Mouse (Mus musculus) spleen, postnatal 14 days (tissue): ENCODE measurements at regions not wholly inside any gene's neighbourhood (a gene's known extent, or its start where the extent isn't known, plus 50 kb on each side); places are given as distances from the start of the nearest gene placed in this dataset.

Experiments
- DNase-seq, 2 experiments: peaks; one replicate each; pipeline ENCODE4 v3.0.0; 2021 to 2022; ENCODE audit warnings: low spot score in 2 of 2

DNA sequence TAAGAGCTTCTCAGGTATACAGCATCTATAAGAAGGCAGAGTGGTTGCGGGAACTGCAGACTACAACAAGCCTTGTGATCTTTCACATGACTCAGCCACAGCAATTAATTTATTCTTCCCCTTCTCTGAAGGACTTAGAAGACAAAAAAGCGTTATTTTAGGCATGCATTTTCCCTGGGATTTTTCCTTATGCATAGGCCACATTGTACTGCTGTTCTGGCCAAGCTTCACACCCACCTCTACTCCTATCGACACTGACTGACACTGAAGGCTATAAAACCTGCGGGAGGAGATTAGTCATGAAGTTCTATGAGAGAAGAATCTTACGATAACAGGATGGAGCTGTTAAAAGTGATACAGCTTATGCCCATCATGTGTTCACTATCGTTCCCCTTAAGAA is 441.9 kb downstream of the Tox3 start:
- no peak for DNase-seq

DNA sequence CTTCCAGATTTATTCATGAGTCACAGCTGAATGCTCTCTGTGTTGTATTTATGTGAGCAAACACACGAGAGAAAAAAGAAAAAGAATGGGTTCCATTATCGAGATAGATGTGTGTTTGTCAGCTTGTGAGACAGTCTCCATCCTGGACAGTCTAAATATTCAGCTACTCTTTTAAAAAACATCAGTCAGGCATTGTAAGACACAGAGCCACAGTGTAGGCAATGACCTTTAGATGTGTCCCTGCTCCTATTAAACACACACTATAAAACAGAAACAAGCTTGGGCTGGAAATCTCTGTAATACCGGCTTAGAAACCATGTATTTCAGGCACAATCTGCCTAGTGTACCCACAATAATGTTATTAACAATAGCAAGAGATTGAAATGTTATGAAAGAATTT is 442.6 kb downstream of the Tox3 start:
- DNase-seq = no peak

GRCm38 (mm10) chr8:89903346-89903745 is 444.8 kb downstream of the Tox3 start:
- DNase-seq = no peak

DNA sequence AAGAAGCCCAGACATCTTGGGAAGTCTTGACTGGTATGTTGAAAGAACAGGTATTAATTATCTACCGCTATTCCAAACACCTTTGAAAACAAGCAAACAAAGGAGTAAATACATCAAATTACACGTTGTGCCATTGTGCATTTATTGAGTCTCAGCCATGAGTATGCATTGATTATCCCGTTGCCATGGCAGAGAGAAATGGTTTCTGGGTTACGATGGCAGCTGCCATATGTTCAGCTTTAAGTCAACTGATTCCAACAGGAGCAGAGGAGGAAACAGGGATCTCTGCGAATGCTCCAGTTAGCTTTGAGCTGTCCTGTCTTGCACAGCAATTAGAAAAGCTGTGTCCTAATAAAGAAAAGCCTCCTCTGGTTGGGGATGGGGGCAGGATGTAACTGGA is 475.4 kb downstream of the Tox3 start:
- DNase-seq = no peak

- DNase-seq = no peak
These were observed 476.2 kb downstream of the Tox3 start for GRCm38 (mm10) chr8:89871966-89872365.

DNA sequence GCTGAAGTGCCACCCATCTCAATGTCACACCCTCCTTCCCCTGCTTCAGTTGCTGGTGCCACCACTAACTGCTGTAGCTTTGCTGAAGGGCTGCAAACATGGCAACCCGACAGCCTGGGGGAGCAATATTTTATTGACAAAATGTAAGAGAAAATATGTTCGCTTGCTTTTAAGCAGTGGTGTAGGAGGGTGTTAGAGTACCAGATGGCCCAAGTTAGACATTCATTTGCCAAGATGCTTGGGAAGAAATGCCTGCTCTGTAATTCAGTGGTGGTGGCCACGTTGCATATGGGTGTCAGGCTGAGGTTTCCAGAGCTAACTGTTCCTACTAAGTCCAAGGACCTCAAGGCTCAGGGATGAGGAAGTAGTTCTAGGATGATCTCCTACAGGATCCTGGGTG is 488.3 kb downstream of the Tox3 start:
- no peak for DNase-seq

DNA sequence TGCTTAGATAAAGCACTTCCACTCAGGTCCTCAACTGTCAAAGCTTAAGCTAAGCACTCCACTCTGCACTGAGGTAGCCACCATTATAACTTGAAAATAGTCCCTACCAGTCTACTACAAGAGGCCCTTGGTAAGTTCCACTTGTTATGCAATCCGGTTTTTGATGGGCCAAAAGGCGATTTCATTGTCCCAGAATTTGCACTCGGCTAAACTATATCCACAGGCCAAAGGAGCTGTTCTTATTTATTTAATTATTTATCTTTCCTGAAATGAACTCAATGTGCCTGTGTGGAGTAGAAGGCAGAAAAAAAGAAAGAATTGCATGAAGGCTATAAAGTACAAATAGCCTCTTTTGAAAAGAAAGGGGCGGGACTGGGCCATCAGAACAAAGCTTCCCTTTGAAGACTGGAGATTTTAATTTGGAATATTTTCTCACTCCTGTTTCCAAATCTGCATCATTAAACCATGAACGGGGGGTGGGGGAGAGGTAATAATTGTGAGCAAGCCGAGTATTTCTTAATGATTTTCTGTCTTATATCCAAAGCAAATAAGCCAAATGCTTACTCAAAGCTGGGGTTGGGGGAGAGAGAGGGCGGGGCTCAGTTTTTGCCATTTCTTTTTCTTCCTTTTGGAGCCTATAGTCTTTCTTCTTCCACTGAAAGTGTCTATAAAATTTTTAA is 489.3 kb downstream of the Tox3 start:
- DNase-seq = no peak

DNA sequence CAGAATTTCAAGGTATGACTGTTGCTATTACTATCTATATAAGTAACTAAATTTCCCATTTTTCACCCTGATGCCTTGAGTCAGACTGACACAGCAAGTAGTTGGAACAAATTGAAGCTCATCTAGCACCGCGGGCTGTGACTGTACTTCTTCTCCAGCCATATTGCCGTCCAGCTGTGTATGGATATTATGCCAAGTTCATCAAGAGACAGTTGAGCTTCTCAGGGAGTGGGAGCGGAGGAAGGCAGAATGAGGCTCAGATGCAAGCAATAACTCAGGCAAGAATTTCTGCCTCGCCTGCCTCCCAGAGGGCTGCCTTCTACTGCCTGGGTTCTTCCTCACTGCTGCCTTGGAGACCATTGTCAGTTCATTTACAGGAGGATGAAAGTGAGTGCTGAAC is 492.6 kb downstream of the Tox3 start:
- DNase-seq = no peak

DNA sequence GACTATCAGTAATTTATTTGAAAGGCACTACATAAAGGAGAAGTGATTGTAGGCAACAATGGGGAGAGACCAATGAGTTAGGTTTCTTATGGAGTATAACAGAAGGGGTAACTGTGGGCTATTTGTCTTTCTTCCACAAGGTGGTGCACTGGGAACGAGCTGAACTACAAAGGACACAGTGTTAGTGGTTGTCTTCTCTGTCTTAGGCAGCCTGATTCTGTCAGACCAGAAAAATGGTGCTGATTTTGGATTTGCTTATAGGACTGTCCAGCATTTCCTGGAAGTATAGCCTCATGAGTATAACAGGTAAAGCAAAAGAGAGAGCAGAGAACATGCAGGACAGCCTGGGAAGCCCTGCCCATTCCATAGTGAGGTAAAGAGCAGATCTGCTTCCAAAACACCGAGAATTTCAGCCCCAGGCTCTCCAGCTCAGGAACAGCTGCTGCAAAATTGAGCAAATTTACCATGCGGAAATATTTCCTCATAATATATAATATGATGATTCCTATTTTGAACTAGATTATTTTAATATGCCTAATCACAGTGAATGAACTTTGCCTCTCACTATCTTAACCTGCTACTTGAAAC is 497.8 kb downstream of the Tox3 start:
- no peak for DNase-seq

DNA sequence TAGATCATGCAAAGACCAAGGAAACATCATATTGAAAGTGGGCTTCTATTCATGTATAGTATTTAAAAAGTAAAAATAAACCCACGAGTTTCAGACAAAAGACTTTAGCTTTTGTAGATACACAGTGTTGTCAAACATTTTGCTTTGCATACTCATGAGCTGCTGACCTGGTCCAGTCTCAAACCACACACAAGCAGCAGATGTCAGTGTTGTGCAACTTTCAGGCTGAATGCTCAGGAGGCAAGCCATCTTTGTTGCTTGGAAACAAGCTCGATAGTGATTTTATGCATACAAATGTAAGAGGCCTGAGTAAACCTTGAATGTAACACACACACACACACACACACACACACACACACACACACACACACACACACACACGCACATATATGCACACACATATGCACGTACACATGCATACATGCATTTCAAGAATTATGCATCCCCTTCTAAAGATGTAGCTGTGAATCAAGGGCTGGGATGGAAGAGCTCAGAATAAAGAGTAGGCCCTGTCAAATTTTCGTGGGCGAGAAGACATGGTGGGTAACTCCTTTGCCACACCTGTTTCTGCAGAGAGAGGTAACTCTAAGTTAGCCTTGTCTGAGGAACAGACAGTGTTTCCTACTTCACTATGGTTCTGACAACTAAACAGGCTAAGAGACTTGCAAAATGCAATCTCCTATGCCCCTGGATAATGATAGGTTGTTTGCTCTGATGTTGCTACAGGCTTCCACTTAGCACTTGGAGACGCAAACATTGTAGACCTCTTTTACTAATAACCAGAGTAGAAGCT is 498.5 kb downstream of the Tox3 start:
- DNase-seq = no peak

GRCm38 (mm10) chr8:89838494-89838893 is 509.6 kb downstream of the Tox3 start:
- no peak for DNase-seq

- DNase-seq = no peak
These were observed 514.4 kb downstream of the Tox3 start for GRCm38 (mm10) chr8:89833715-89834114.

GRCm38 (mm10) chr8:89824586-89824985 is 523.6 kb downstream of the Tox3 start:
- DNase-seq = no peak

DNA sequence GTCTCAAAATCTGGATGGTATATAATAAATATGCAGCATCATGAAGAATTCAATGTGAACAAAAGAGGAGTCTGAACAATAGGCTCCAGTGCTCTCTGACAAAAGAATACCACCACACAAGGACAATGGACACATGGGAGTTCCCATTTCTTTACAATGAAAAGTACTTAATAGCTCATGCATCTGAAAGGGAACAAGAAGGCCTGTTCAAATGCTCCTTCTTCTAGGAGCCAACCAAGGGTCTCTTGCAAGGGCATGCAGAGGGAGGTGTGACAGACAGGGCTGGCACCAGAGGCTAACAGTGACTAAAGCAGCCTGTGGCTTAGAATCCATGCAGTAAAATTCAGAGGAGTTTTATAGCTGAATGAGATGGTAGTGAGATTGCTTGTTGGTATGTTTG is 524.5 kb downstream of the Tox3 start:
- no peak for DNase-seq

DNA sequence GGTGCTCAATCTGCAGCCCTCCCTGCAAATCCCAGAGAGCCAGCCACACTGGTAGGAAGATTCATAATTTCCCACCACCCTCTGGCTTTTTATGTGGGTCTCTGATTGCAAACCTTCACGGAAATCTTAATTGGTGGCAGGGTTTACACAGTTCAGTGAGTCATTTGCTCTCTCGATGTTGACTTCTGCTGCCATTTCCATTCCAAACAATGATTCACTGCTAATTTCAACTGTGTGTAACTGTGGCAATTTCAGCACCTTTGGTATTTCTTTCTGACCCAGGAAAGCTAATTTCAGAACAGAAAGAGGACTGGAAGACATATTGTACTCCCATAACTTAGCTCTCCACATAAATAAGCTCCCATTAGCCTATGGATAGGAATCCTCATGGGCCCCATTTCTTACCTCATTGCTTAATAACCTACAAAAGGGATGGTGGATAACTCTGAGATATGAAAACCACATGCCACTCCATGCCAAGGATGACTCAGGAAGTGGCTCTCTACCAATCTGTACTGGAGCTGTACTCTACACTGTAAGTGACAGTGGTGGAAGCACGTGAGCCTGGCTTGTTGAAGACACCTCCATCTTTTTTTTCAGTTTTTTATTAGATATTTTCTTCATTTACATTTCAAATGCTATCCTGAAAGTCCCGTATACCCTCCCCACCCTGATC is 536.0 kb downstream of the Tox3 start:
- no peak for DNase-seq

DNA sequence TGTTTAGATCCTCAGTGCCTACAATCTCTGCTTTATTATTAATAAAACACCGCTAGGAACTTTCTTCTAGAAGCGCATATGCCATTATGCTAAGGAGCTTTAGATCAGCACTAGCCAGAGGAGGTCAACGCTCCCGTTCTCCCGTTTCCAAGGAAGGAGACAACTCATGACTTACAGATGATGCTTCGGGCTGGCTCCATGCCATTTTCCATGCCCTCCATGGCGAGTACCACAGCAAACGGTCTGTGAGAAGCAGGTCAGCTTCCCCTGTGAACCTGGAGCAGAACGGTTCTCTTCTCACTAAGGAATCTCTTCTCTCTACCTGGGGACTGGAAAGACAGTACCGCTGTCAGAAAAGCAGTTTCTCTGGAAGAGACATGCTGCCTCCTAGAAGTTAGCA is 559.8 kb downstream of the Tox3 start:
- DNase-seq = no peak

DNA sequence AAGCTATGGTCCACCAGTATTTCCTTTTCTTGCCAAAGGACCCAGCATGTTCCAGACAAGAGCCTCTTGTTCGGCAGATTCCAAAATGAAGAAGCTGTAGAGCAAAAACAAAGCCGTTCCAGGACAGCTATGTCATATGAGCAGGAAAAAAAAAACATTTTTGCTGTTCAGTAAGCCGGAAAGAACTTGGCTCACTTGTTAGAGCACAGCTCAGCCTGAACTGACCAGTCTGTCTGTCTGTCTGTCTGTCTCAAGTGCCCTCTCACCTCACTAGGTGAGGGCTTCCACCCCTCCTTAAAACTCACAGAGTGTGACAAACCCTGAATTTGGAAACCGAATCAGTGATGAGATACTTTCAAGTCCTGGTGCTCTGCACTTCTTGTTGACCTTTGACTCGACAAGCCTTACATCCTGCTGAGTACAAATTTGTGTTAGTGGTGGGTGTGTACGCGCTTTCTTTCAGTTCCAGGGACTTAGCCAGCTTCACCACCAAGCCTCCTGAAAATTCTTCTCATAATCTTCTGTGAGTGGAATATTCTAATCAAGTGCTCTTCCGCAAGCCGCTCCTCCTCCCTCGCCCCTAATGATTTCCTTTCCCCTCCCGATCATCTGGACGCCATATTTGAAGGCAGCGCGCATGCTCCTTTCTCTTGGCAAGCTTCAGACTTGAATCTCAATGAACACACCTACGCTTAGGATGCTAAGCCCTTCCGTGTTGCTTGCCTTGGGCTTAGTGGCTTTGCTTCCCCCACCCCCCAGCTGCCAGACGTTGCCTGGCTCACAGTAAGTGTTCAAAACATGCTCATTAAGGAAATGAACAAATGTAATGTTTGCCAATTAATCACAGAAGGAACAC is 560.9 kb downstream of the Tox3 start:
- no peak for DNase-seq

DNA sequence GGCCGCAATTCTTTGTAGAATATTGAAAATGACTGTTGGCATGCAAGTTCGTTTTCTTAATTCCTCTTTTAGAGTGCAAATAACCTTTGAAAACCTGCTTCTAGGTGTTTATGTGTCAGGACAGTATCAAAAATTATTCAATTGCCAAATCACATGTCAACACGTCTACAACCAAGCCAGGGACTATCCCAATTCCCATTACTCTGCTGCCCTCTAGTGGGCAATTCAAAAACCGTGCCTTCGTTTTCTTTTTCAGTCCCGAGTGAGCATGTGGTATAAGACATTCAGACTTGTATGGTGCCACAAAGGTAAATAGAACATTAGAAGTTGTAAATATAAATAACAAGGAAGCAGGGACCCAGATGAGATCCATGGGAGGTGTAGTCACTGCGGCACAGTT is 563.1 kb downstream of the Tox3 start:
- DNase-seq = peak in 1 of 2 experiments; percentile 1

GRCm38 (mm10) chr8:89783311-89783710 is 564.8 kb downstream of the Tox3 start:
- no peak for DNase-seq

GRCm38 (mm10) chr8:89766387-89766786 is 581.8 kb downstream of the Tox3 start:
- DNase-seq = no peak

GRCm38 (mm10) chr8:89759531-89759930 is 588.6 kb downstream of the Tox3 start:
- no peak for DNase-seq

DNA sequence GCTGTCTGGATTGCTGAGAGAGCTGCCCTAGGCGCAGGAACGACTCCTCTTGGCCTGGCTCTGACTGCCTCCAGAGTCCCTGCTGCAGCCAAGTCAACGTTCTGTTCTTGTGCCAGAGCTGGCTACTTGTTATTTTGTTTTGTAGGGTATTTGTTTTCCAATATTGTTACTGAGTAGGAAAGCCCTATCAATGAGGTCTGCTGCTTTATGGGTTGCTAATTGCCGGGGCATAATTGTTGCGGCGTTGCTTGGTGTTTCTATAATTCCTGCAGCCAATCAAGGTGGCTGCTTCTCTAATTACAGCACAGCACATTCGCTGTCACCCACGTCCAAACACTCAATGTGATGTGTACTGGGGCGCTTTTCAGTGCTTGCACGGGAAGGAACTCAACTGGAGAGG is 589.4 kb downstream of the Tox3 start:
- DNase-seq = no peak
